In the genomic region with DNA sequence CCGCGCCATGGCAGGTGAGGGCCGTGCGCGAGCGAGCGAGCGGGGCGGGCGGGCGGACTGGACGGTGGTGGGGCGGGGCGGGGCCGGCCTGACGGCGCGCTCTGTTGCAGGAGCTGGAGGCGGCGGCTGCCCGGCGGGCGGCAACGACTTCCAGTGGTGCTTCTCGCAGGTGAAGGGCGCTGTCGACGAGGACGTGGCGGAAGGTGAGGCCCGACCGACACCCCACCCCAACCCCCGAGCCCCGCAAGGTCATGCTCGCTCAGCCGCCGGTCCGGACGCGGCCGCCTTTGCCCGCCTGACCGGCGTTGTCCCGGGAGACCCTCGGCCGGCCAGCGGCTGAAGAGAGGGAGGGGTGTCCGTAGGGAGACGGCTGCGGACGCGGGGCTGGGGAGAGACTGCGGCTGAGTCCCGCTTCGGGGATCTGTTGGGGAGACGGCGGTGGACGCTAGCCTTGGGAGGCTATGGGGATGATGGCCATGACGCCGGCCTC, we compare ENCODE assay signal across 8 mouse cellular contexts. TPM values are rescaled to one million over a fixed set of nuclear protein-coding genes. Genes with fewer than 3 reads are reported as not detected.
A peak's percentile ranks its signal among the peaks of the same experiment; 100 is the strongest.
DNase-seq lines count a peak whose midpoint lies in the region; ATAC-seq and TF ChIP-seq lines count a peak whose summit lies in the region.

No protein-coding gene starts in this region.

- no peak; the same call in 1 of the 2 replicates for TF ChIP-seq POLR2A in embryonic fibroblast, embryonic 13.5 days (IDR thresholded peaks at IDR 0.05; ENCODE audit: low read depth, low read length)

- no peaks in the 10 kb centered on the region for H3K27me3 ChIP-seq in kidney, postnatal 0 days (ENCODE audit: insufficient read depth, low read length)
- no peaks in the 10 kb centered on the region for H3K27me3 ChIP-seq in G1E (ENCODE audit: insufficient read depth, low read length)
- H3K27me3 ChIP-seq in intestine, postnatal 0 days (replicated peaks; ENCODE audit: control insufficient read depth, insufficient read depth, low read length): no peaks in the 10 kb centered on the region
- no peaks in the 10 kb centered on the region for H3K27me3 ChIP-seq in midbrain, embryonic 13.5 days

- H3K4me3 ChIP-seq in kidney, postnatal 0 days (replicated peaks; ENCODE audit: low read depth, low read length): peak overlapping the region; percentile 96
- peak overlapping the region; percentile 94 for H3K4me3 ChIP-seq in G1E (ENCODE audit: low read depth, low read length)
- peak overlapping the region; percentile 83 for H3K4me3 ChIP-seq in embryonic fibroblast, embryonic 13.5 days (ENCODE audit: insufficient read depth, low read length)
- H3K4me3 ChIP-seq in intestine, postnatal 0 days (ENCODE audit: low read depth, low read length): peak overlapping the region; percentile 98
- H3K4me3 ChIP-seq in midbrain, embryonic 13.5 days (replicated peaks): peak overlapping the region; percentile 82

- peaks cover 32% of the 10 kb centered on the region for H3K4me1 ChIP-seq in kidney, postnatal 0 days (replicated peaks; ENCODE audit: insufficient read depth, low read length)
- peaks cover 56% of the 10 kb centered on the region for H3K4me1 ChIP-seq in G1E (ENCODE audit: insufficient read depth, low read depth, low read length)
- H3K4me1 ChIP-seq in embryonic fibroblast, embryonic 13.5 days (ENCODE audit: control insufficient read depth, insufficient read depth, low read length): peaks cover 11% of the 10 kb centered on the region
- H3K4me1 ChIP-seq in intestine, postnatal 0 days (replicated peaks; ENCODE audit: control insufficient read depth, insufficient read depth, low read length): peaks cover 14% of the 10 kb centered on the region
- H3K4me1 ChIP-seq in midbrain, embryonic 13.5 days (replicated peaks): peaks cover 67% of the 10 kb centered on the region

- no peaks in the 10 kb centered on the region; the same call in 1 of the 2 replicates for H3K36me3 ChIP-seq in kidney, postnatal 0 days (ENCODE audit: insufficient read depth, low read length)
- peaks cover 58% of the 10 kb centered on the region for H3K36me3 ChIP-seq in G1E (replicated peaks)
- H3K36me3 ChIP-seq in intestine, postnatal 0 days (ENCODE audit: control insufficient read depth, insufficient read depth): 0 out of 2 replicates have a peak, but pooled peaks cover 10% of the 10 kb centered on the region
- H3K36me3 ChIP-seq in midbrain, embryonic 13.5 days: peaks cover 3% of the 10 kb centered on the region; the same call in 1 of the 2 replicates

- peak overlapping the region; percentile 91 for H3K4me2 ChIP-seq in kidney, postnatal 0 days (ENCODE audit: low read length)
- peak overlapping the region; percentile 86 for H3K4me2 ChIP-seq in intestine, postnatal 0 days (replicated peaks; ENCODE audit: low read depth)
- peak overlapping the region; percentile 96 for H3K4me2 ChIP-seq in midbrain, embryonic 13.5 days (replicated peaks)

- ATAC-seq in kidney, postnatal 0 days (replicated peaks; ENCODE audit: low FRiP score, low read depth): peak; percentile 80
- ATAC-seq in G1E (ENCODE audit: extremely low read depth, insufficient number of reproducible peaks, low FRiP score, poor library complexity, severe bottlenecking): no peak
- ATAC-seq in intestine, postnatal 0 days: peak; percentile 78
- ATAC-seq in midbrain, embryonic 13.5 days: peak; percentile 81

- DNase-seq in kidney, postnatal 0 days (ENCODE audit: low spot score): no peak
- no peak for DNase-seq in kidney, adult 9 months
- peak; percentile 39 for DNase-seq in G1E (ENCODE audit: low spot score)
- DNase-seq in yolk sac, embryonic 10.5 days (ENCODE audit: low spot score): no peak
- DNase-seq in cerebellum, adult 9-11 months: no peak

- H3K27ac ChIP-seq in kidney, postnatal 0 days: peak overlapping the region; percentile 96
- H3K27ac ChIP-seq in embryonic fibroblast, embryonic 13.5 days (ENCODE audit: insufficient read depth, low read length): no peak overlapping the region
- H3K27ac ChIP-seq in intestine, postnatal 0 days (ENCODE audit: low read depth, low read length): peak overlapping the region; percentile 98
- peak overlapping the region; percentile 97 for H3K27ac ChIP-seq in midbrain, embryonic 13.5 days

- no peaks in the 10 kb centered on the region for H3K9me3 ChIP-seq in kidney, postnatal 0 days (replicated peaks; ENCODE audit: low read length)
- no peaks in the 10 kb centered on the region for H3K9me3 ChIP-seq in G1E (replicated peaks)
- H3K9me3 ChIP-seq in intestine, postnatal 0 days (ENCODE audit: control insufficient read depth): no peaks in the 10 kb centered on the region
- no peaks in the 10 kb centered on the region for H3K9me3 ChIP-seq in midbrain, embryonic 13.5 days

- WGBS in kidney, postnatal 0 days: under 1% methylated on average over 55 of the region's 61 CpGs
- under 1% methylated on average over 49 of the region's 61 CpGs for WGBS in intestine, postnatal 0 days
- WGBS in midbrain, embryonic 13.5 days: under 1% methylated on average over 59 of the region's 61 CpGs

- no peak for TF ChIP-seq CTCF in kidney, postnatal 0 days (IDR thresholded peaks at IDR 0.05; ENCODE audit: low read depth)
- no peak for TF ChIP-seq CTCF in G1E (IDR thresholded peaks at IDR 0.05; ENCODE audit: low read depth, low read length)
- TF ChIP-seq CTCF in embryonic fibroblast, embryonic 13.5 days (IDR thresholded peaks at IDR 0.05; ENCODE audit: borderline replicate concordance, insufficient read depth, low read length): no peak
- no peak for TF ChIP-seq CTCF in intestine, postnatal 0 days (IDR thresholded peaks at IDR 0.05; ENCODE audit: low read depth)

- peak overlapping the region; percentile 90 for H3K9ac ChIP-seq in kidney, postnatal 0 days (ENCODE audit: low read depth, low read length)
- H3K9ac ChIP-seq in intestine, postnatal 0 days (ENCODE audit: low read depth, low read length): peak overlapping the region; percentile 96
- H3K9ac ChIP-seq in midbrain, embryonic 13.5 days (replicated peaks): peak overlapping the region; percentile 96

RNA-seq across cellular contexts. Expression of gene Mapk1ip1, which starts 0.5 kb away (rescaled TPM):
- 16.5 and 19.5 TPM in 2 replicates for polyA plus RNA-seq in kidney, postnatal 0 days (2015; fragmentation: Nextera tagmentation; extraction: Ambion mirVana)
- total RNA-seq in G1E (2014; fragmentation: Nextera tagmentation) (26.6 and 28.1 TPM in 2 replicates), G1E (2017) (6.5 and 7.1 TPM in 2 replicates)
- 3.9 and 6.3 TPM in 2 replicates for polyA plus RNA-seq in G1E (2012)
- polyA plus RNA-seq in embryonic fibroblast, embryonic 13.5 days (2011; ENCODE audit: insufficient read length, low read depth, missing spikeins): 9.3 and 12.4 TPM in 2 replicates
- 10.5 and 11.7 TPM in 2 replicates for polyA plus RNA-seq in intestine, postnatal 0 days (2015; fragmentation: Nextera tagmentation; extraction: Ambion mirVana)
- 23.8 and 25.8 TPM in 2 replicates for polyA plus RNA-seq in midbrain, embryonic 13.5 days (2015; fragmentation: Nextera tagmentation; extraction: Ambion mirVana)

RNA-seq across cellular contexts. Expression of gene Ppp2r2d, which starts 0.7 kb away (rescaled TPM):
- polyA plus RNA-seq in kidney, postnatal 0 days (2015; fragmentation: Nextera tagmentation; extraction: Ambion mirVana): 32.1 and 33.2 TPM in 2 replicates
- total RNA-seq in G1E (2014; fragmentation: Nextera tagmentation) (27.5 and 29.9 TPM in 2 replicates), G1E (2017) (35.1 and 38.4 TPM in 2 replicates)
- polyA plus RNA-seq in G1E (2012): 14.9 and 17.4 TPM in 2 replicates
- 49.2 and 69.8 TPM in 2 replicates for polyA plus RNA-seq in embryonic fibroblast, embryonic 13.5 days (2011; ENCODE audit: insufficient read length, low read depth, missing spikeins)
- 24.9 and 27.2 TPM in 2 replicates for polyA plus RNA-seq in intestine, postnatal 0 days (2015; fragmentation: Nextera tagmentation; extraction: Ambion mirVana)
- 66.5 and 76.1 TPM in 2 replicates for polyA plus RNA-seq in midbrain, embryonic 13.5 days (2015; fragmentation: Nextera tagmentation; extraction: Ambion mirVana)
